Mouse (Mus musculus) erythroblast, embryonic 14.5 days (primary cell): ENCODE data around the gene Cdc14b.

ENCODE experiments used
- GATA1 ChIP-seq: IDR thresholded peaks from 2 replicates; pipeline ENCODE4 v1.6.1; 2012; ENCODE audit warnings: low read length, inconsistent platforms, mixed read lengths
- TAL1 ChIP-seq: IDR thresholded peaks from 3 replicates; pipeline ENCODE4 v1.6.1; 2012; ENCODE audit warnings: low read length, inconsistent platforms, mixed read lengths

GRCm38 (mm10) chr13:64154651-64155050, 120.4 kb downstream of the Cdc14b start:
- no peak for TF ChIP-seq GATA1
- TF ChIP-seq TAL1 = no peak
